ENCODE assay signal across 16 mouse cellular contexts in the genomic region with DNA sequence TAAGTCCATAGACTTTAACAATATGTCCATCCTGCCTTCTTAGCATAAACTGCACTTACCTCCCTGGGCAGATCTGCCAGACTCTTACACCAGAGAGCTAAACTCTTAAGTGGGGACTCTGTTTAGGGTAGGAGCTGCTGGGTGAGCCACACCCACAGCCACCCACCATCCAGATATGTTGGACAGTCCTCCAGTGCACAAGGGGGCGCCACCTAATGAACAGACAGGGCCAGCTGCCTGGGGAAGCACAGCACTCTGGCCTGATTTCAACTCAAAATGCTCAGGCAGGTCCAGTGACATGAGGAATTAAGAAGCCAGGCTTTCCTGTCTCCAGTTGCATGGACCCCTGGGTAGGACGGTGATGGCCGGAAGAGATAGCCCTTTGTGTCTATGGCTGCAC.
DNase-seq lines count a peak whose midpoint lies in the region; ATAC-seq and TF ChIP-seq lines count a peak whose summit lies in the region.
"Had no signal": no experiment of that assay in that cellular context is flagged by ENCODE, and none has a peak within 500 bp of the region (broad histone marks: within the 10 kb centered on the region; RNA-seq: fewer than 3 reads in every experiment).

No protein-coding gene starts in this region.

- H3K27ac ChIP-seq in intestine, postnatal 0 days (ENCODE audit: low read depth, low read length): no peak overlapping the region
- H3K27ac ChIP-seq in intestine, embryonic 15.5 days: no peak overlapping the region
- H3K27ac ChIP-seq in thymus, adult 2 months (ENCODE audit: control insufficient read depth, insufficient read depth, low read length): no peak overlapping the region
- H3K27ac ChIP-seq: limb, embryonic 15.5 days had no signal

- peak; percentile 43 for TF ChIP-seq CTCF in intestine, postnatal 0 days (IDR thresholded peaks at IDR 0.05; ENCODE audit: low read depth)
- 0 out of 2 replicates have a peak, but pooled peaks have one; percentile 15 for TF ChIP-seq CTCF in thymus, adult 2 months (IDR thresholded peaks at IDR 0.05; ENCODE audit: borderline replicate concordance, control insufficient read depth, extremely low read depth, insufficient read depth, low read length, poor library complexity)

- no peaks in the 10 kb centered on the region for H3K36me3 ChIP-seq in intestine, postnatal 0 days (ENCODE audit: control insufficient read depth, insufficient read depth)
- no peaks in the 10 kb centered on the region for H3K36me3 ChIP-seq in intestine, embryonic 15.5 days
- H3K36me3 ChIP-seq in thymus, adult 2 months (ENCODE audit: control insufficient read depth, insufficient read depth, low read length): no peaks in the 10 kb centered on the region
- H3K36me3 ChIP-seq: limb, embryonic 15.5 days had no signal

- no peaks in the 10 kb centered on the region; the same call in 1 of the 2 replicates for H3K27me3 ChIP-seq in intestine, postnatal 0 days (replicated peaks; ENCODE audit: control insufficient read depth, insufficient read depth, low read length)
- H3K27me3 ChIP-seq in intestine, embryonic 15.5 days (replicated peaks): no peaks in the 10 kb centered on the region
- no peaks in the 10 kb centered on the region for H3K27me3 ChIP-seq in thymus, adult 2 months (ENCODE audit: control insufficient read depth, insufficient read depth, low read length)

- H3K9ac ChIP-seq in intestine, postnatal 0 days (ENCODE audit: low read depth, low read length): no peak overlapping the region
- H3K9ac ChIP-seq in intestine, embryonic 15.5 days: no peak overlapping the region
- H3K9ac ChIP-seq: forebrain, postnatal 0 days; limb, embryonic 15.5 days had no signal

- DNase-seq in thymus, adult 2 months: peak; percentile 5
- no peak for DNase-seq in thymus, postnatal 0 days (ENCODE audit: low spot score)
- peak; percentile 31 for DNase-seq in WW6 (ENCODE audit: low read depth, low spot score)
- DNase-seq in urinary bladder, adult 18-20 months (ENCODE audit: low spot score in 2 of 2): no peak
- no peak for DNase-seq in layer of hippocampus, adult 8-10 months (ENCODE audit: low spot score in 2 of 2)
- DNase-seq: adrenal gland, adult 2 months; cerebellum, adult 11 months; forebrain, postnatal 0 days; gastrocnemius, postnatal 14 days; heart, postnatal 14 days; lung, postnatal 10 days had no signal

- H3K9me3 ChIP-seq in intestine, postnatal 0 days (ENCODE audit: control insufficient read depth): no peaks in the 10 kb centered on the region
- no peaks in the 10 kb centered on the region for H3K9me3 ChIP-seq in intestine, embryonic 15.5 days
- H3K9me3 ChIP-seq: limb, embryonic 15.5 days had no signal

- ATAC-seq in intestine, postnatal 0 days: no peak
- no peak for ATAC-seq in intestine, embryonic 15.5 days
- ATAC-seq: forebrain, postnatal 0 days; hindbrain, embryonic 16.5 days; Patski had no signal

- 93% methylated on average over 3 of the region's 3 CpGs for WGBS in intestine, postnatal 0 days
- 89% methylated on average over 3 of the region's 3 CpGs for WGBS in intestine, embryonic 15.5 days
- 93% methylated on average over 3 of the region's 3 CpGs for WGBS in thymus, adult 2 months

- H3K4me3 ChIP-seq in intestine, postnatal 0 days (ENCODE audit: low read depth, low read length): no peak overlapping the region
- H3K4me3 ChIP-seq in intestine, embryonic 15.5 days (replicated peaks): no peak overlapping the region
- no peak overlapping the region for H3K4me3 ChIP-seq in thymus, adult 2 months (ENCODE audit: control insufficient read depth, insufficient read depth, low read length)
- H3K4me3 ChIP-seq: limb, embryonic 15.5 days had no signal

- TF ChIP-seq POLR2A in thymus, adult 2 months (IDR thresholded peaks at IDR 0.05; ENCODE audit: control insufficient read depth, extremely low read depth, insufficient read depth, low read length, poor library complexity): no peak

- no peaks in the 10 kb centered on the region; the same call in 1 of the 2 replicates for H3K4me1 ChIP-seq in intestine, postnatal 0 days (replicated peaks; ENCODE audit: control insufficient read depth, insufficient read depth, low read length)
- 0 out of 2 replicates have a peak, but pooled peaks cover 9% of the 10 kb centered on the region for H3K4me1 ChIP-seq in intestine, embryonic 15.5 days (replicated peaks)
- no peaks in the 10 kb centered on the region for H3K4me1 ChIP-seq in thymus, adult 2 months (replicated peaks; ENCODE audit: control insufficient read depth, insufficient read depth, low read length)

- no peak overlapping the region for H3K4me2 ChIP-seq in intestine, postnatal 0 days (replicated peaks; ENCODE audit: low read depth)
- no peak overlapping the region for H3K4me2 ChIP-seq in intestine, embryonic 15.5 days (replicated peaks)
- H3K4me2 ChIP-seq: limb, embryonic 15.5 days had no signal

Comparison
In these comparisons a context has a peak if more than half of its experiments do, and no peak if none do; other contexts are left out.
1. DNase-seq: peak in thymus, adult 2 months (single experiment) and WW6 (single experiment); none in thymus, postnatal 0 days (single experiment), urinary bladder, adult 18-20 months (0 of 2) and layer of hippocampus, adult 8-10 months (0 of 2).